Comparison of ENCODE assay signal across 8 mouse cellular contexts in genomic region chr2:18050018-18050417, GRCm38 (mm10). TPM values are rescaled to one million over a fixed set of nuclear protein-coding genes. Genes with fewer than 3 reads are reported as not detected.
A peak's percentile ranks its signal among the peaks of the same experiment; 100 is the strongest.
DNase-seq lines count a peak whose midpoint lies in the region; ATAC-seq and TF ChIP-seq lines count a peak whose summit lies in the region.
"Had no signal": no experiment of that assay in that cellular context is flagged by ENCODE, and none has a peak within 500 bp of the region (broad histone marks: within the 10 kb centered on the region; RNA-seq: fewer than 3 reads in every experiment).

No protein-coding gene starts in this region.

- intact Hi-C loops in left cerebral cortex, postnatal 10 days (cut with DNase I) = loop anchor here (10.0 kb wide), 1 partner anchor 625 kb away; the partner anchor contains the start of genes Bmi1 and Commd3

- H3K4me3 ChIP-seq in lung, postnatal 0 days (ENCODE audit: low read depth, low read length) = peak overlapping the region; percentile 81; the same call in 1 of the 2 replicates
- H3K4me3 ChIP-seq in hindbrain, embryonic 10.5 days = peak overlapping the region; percentile 99
- H3K4me3 ChIP-seq in liver, embryonic 14.5 days (ENCODE audit: insufficient read depth in 1 of 2, low read depth in 2 of 2, low read length in 2 of 2) = no peak overlapping the region

- H3K4me1 ChIP-seq in lung, postnatal 0 days (ENCODE audit: insufficient read depth, low read depth, low read length) = peaks cover 20% of the 10 kb centered on the region
- H3K4me1 ChIP-seq in hindbrain, embryonic 10.5 days (replicated peaks) = peaks cover 58% of the 10 kb centered on the region
- H3K4me1 ChIP-seq in liver, embryonic 14.5 days (replicated peaks; ENCODE audit: control insufficient read depth in 2 of 2, insufficient read depth in 2 of 2, low read length in 1 of 2) = peaks cover 2 to 8% of the 10 kb centered on the region in 2 experiments

- no peaks in the 10 kb centered on the region for H3K27me3 ChIP-seq in lung, postnatal 0 days (replicated peaks; ENCODE audit: insufficient read depth, low read length)
- H3K27me3 ChIP-seq in hindbrain, embryonic 10.5 days (ENCODE audit: insufficient read depth, poor library complexity, severe bottlenecking) = no peaks in the 10 kb centered on the region
- peaks cover 71% of the 10 kb centered on the region for H3K27me3 ChIP-seq in liver, embryonic 14.5 days (ENCODE audit: control insufficient read depth, insufficient read depth, low read length)

- no peak for TF ChIP-seq EP300 in lung, postnatal 0 days (IDR thresholded peaks at IDR 0.05)
- TF ChIP-seq EP300 in liver, embryonic 14.5 days (IDR thresholded peaks at IDR 0.05; ENCODE audit: low read depth) = no peak

- H3K9me3 ChIP-seq in lung, postnatal 0 days (ENCODE audit: low read length) = no peaks in the 10 kb centered on the region
- H3K9me3 ChIP-seq in hindbrain, embryonic 10.5 days = no peaks in the 10 kb centered on the region
- H3K9me3 ChIP-seq in liver, embryonic 14.5 days (ENCODE audit: control insufficient read depth, low read length) = no peaks in the 10 kb centered on the region

- ATAC-seq in lung, postnatal 0 days = no peak
- ATAC-seq in liver, embryonic 14.5 days (ENCODE audit: insufficient read depth) = no peak
- ATAC-seq in monocyte, adult 5-6 weeks (replicated peaks; ENCODE audit: insufficient number of reproducible peaks, low FRiP score, low TSS enrichment, poor library complexity, severe bottlenecking) = no peak

- H3K27ac ChIP-seq in lung, postnatal 0 days (ENCODE audit: low read length) = peak overlapping the region; percentile 96
- H3K27ac ChIP-seq in hindbrain, embryonic 10.5 days = peak overlapping the region; percentile 100
- no peak overlapping the region for H3K27ac ChIP-seq in liver, embryonic 14.5 days

- no peak for TF ChIP-seq CTCF in lung, postnatal 0 days (IDR thresholded peaks at IDR 0.05)
- no peak for TF ChIP-seq CTCF in liver, embryonic 14.5 days (IDR thresholded peaks at IDR 0.05; ENCODE audit: low read depth)

- no peaks in the 10 kb centered on the region for H3K36me3 ChIP-seq in lung, postnatal 0 days (ENCODE audit: insufficient read depth, low read length)
- peaks cover 16% of the 10 kb centered on the region; the same call in 1 of the 2 replicates for H3K36me3 ChIP-seq in hindbrain, embryonic 10.5 days
- H3K36me3 ChIP-seq in liver, embryonic 14.5 days (replicated peaks; ENCODE audit: control insufficient read depth, insufficient read depth, low read depth) = no peaks in the 10 kb centered on the region

- H3K4me2 ChIP-seq in lung, postnatal 0 days (replicated peaks; ENCODE audit: low read depth, low read length) = peak overlapping the region; percentile 64
- peak overlapping the region; percentile 70 for H3K4me2 ChIP-seq in liver, embryonic 14.5 days (ENCODE audit: low read depth)

- H3K9ac ChIP-seq in lung, postnatal 0 days (replicated peaks; ENCODE audit: low read depth) = 0 out of 2 replicates have a peak overlapping the region, but pooled peaks have one; percentile 9
- no peak overlapping the region for H3K9ac ChIP-seq in liver, embryonic 14.5 days (replicated peaks)

- DNase-seq in lung, postnatal 0 days (ENCODE audit: low spot score) = no peak
- DNase-seq in lung, postnatal 14 days = no peak
- DNase-seq in hindbrain, embryonic 10.5 days (ENCODE audit: low spot score) = no peak
- no peak for DNase-seq in liver, embryonic 14.5 days (ENCODE audit: low read depth in 3 of 3, low spot score in 3 of 3)
- no peak for DNase-seq in left cerebral cortex, postnatal 10 days (ENCODE audit: extremely low spot score in 1 of 2, low spot score in 2 of 2)
- DNase-seq in cerebellum, adult 11 months = no peak

- WGBS in lung, postnatal 0 days = 24% methylated on average over 2 of the region's 2 CpGs
- WGBS in hindbrain, embryonic 10.5 days = 3% methylated on average over 2 of the region's 2 CpGs
- WGBS in liver, embryonic 14.5 days (ENCODE audit: insufficient replicate concordance) = 21% methylated on average over 2 of the region's 2 CpGs

RNA-seq across cellular contexts. Expression of gene Skida1, which starts 1.2 kb away (rescaled TPM):
- 2.5 and 3.0 TPM in 2 replicates for polyA plus RNA-seq in lung, postnatal 0 days (2015; fragmentation: Nextera tagmentation; extraction: Ambion mirVana)
- 19.3 and 21.9 TPM in 2 replicates for polyA plus RNA-seq in hindbrain, embryonic 10.5 days (2016; fragmentation: Nextera tagmentation; extraction: Ambion mirVana)
- 0.48 and 0.60 TPM in 2 replicates for polyA plus RNA-seq in liver, embryonic 14.5 days (2012; rRNA removed)
- polyA plus RNA-seq in liver, embryonic 14.5 days (2014; fragmentation: Nextera tagmentation; extraction: Ambion mirVana) = 0.27 and 0.43 TPM in 2 replicates
- 0.19 to 0.43 TPM in 2 of 3 replicates, not detected in the other for total RNA-seq in monocyte, adult 5-6 weeks (2017)
- total RNA-seq in left cerebral cortex, postnatal 10 days (2021) = 1 to 10 TPM; 6.7 to 8.2 TPM

RNA-seq across cellular contexts. Expression of gene Mllt10, which starts 5.0 kb away (rescaled TPM):
- 35.1 and 38.9 TPM in 2 replicates for polyA plus RNA-seq in lung, postnatal 0 days (2015; fragmentation: Nextera tagmentation; extraction: Ambion mirVana)
- 65.0 and 66.0 TPM in 2 replicates for polyA plus RNA-seq in hindbrain, embryonic 10.5 days (2016; fragmentation: Nextera tagmentation; extraction: Ambion mirVana)
- polyA plus RNA-seq in liver, embryonic 14.5 days (2012; rRNA removed) = 13.4 and 16.4 TPM in 2 replicates
- 14.4 and 19.7 TPM in 2 replicates for polyA plus RNA-seq in liver, embryonic 14.5 days (2014; fragmentation: Nextera tagmentation; extraction: Ambion mirVana)
- total RNA-seq in monocyte, adult 5-6 weeks (2017) = 36.1 to 69.5 TPM (median 67.5 TPM) in 3 replicates
- 10 to 100 TPM; 40.2 to 41.9 TPM for total RNA-seq in left cerebral cortex, postnatal 10 days (2021)

RNA-seq across cellular contexts. Expression of gene A930004D18Rik, which starts 12.5 kb away (rescaled TPM):
- polyA plus RNA-seq in lung, postnatal 0 days (2015; fragmentation: Nextera tagmentation; extraction: Ambion mirVana) = 11.0 and 11.3 TPM in 2 replicates
- polyA plus RNA-seq in hindbrain, embryonic 10.5 days (2016; fragmentation: Nextera tagmentation; extraction: Ambion mirVana) = 17.5 and 22.5 TPM in 2 replicates
- 0.32 and 0.48 TPM in 2 replicates for polyA plus RNA-seq in liver, embryonic 14.5 days (2012; rRNA removed)
- polyA plus RNA-seq in liver, embryonic 14.5 days (2014; fragmentation: Nextera tagmentation; extraction: Ambion mirVana) = 0.36 and 0.81 TPM in 2 replicates
- total RNA-seq in monocyte, adult 5-6 weeks (2017) = 0.21 to 0.87 TPM (median 0.29 TPM) in 3 replicates
- 1 to 10 TPM; 2.5 to 2.7 TPM for total RNA-seq in left cerebral cortex, postnatal 10 days (2021)

RNA-seq across cellular contexts. Expression of gene H2al2a, which starts 53.3 kb away (rescaled TPM):
- not detected in 2 replicates for polyA plus RNA-seq in lung, postnatal 0 days (2015; fragmentation: Nextera tagmentation; extraction: Ambion mirVana)
- polyA plus RNA-seq in hindbrain, embryonic 10.5 days (2016; fragmentation: Nextera tagmentation; extraction: Ambion mirVana) = not detected in 2 replicates
- not detected in 2 replicates for polyA plus RNA-seq in liver, embryonic 14.5 days (2012; rRNA removed)
- not detected in 2 replicates for polyA plus RNA-seq in liver, embryonic 14.5 days (2014; fragmentation: Nextera tagmentation; extraction: Ambion mirVana)
- total RNA-seq in monocyte, adult 5-6 weeks (2017) = 0.95 TPM in 1 of 3 replicates, not detected in the others
- not detected for total RNA-seq in left cerebral cortex, postnatal 10 days (2021)
- total RNA-seq: left cerebral cortex, adult 18-20 months had no signal

Comparison
In these comparisons a context has a peak if more than half of its experiments do, and no peak if none do; other contexts are left out.
1. H3K4me3 ChIP-seq: peak in lung, postnatal 0 days (single experiment) and hindbrain, embryonic 10.5 days (single experiment); none in liver, embryonic 14.5 days (0 of 2).